Mouse (Mus musculus): ENCODE data around the gene Gm28042.

The Gm28042 gene

GRCm38 (mm10) chr2:120026984-120027949, at the start of gene Gm28042, which contains the start of gene Jmjd7:
Gm28042 (plus strand) TSS chr2:120027493.
Jmjd7 (plus strand) TSS chr2:120027483.
- peak; percentile 78 for DNase-seq (ENCODE audit: low read depth, low spot score)

DNA sequence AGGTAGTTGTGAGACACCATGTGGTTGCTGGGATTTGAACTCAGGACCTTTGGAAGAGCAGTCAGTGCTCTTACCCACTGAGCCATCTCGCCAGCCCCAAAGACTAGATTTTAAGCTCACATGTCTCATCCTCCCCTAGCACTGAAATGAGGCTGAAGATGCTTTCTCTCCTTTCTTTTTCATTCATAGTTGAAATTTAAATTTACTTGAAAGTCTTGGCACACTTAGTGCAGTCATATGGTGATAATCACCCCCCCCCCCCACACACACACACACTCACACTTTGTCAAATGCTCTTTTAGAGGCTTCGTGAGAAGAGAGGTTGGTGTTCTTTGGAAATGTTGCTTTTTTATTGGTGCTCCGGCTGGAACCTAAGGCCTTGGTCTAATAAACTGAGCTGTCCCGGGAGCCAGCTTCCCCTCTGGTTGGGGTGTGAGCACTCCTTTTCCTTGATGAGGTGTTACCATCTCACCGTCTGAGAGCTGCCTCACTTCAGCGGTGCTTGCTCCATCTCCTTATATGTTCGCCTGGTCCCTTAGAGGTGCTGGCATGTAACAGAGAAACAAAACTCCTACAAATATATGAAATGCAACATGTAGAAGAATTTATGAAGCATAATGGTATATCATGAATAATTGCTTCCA, 46.8 kb upstream of the Gm28042 start:
- DNase-seq (ENCODE audit: low read depth, low spot score): no peak

DNA sequence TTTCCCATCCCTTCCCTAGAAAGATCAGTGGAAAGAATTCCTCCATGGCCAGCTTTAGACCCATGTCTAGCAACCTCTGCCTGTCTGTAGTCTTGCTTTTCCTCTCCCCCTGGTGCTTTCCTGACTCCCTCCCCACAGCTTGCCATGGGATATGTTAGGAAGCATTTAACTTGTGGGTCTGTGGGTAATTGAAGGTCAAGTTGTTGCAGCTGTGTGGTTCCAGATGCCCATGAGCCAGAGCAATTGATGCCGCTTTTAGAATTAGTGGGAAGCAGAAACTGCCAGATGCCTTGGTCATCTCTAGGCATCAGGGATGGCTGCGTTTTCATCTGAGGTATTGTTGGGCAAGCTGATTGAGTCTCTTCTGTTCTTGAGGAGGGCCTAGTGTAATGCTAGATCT, 45.7 kb upstream of the Gm28042 start:
- DNase-seq (ENCODE audit: low read depth, low spot score): no peak

DNA sequence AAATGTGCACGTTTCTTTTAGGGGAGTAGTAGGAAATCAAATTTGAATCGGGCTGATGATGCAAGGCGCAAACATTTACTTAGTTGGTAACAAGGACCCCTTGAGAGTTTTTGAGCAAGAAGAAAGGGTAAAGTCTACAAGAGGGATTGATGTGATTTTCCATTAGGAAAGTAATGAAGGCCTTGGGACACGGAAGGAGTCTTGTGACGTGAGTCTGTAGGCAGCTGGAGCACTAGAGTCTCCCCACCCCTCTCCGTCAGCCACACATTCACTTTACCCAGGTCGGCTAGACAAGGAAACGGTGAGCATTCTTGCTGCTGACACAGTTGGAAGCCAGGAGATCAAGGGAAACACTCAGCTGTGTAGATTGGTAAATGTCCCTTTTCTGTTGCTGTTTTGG, 41.4 kb upstream of the Gm28042 start:
- no peak for DNase-seq (ENCODE audit: low read depth, low spot score)

GRCm38 (mm10) chr2:119986369-119986768, 40.9 kb upstream of the Gm28042 start:
- no peak for DNase-seq (ENCODE audit: low read depth, low spot score)

GRCm38 (mm10) chr2:119987441-119987840, 39.9 kb upstream of the Gm28042 start:
- DNase-seq (ENCODE audit: low read depth, low spot score): no peak

DNA sequence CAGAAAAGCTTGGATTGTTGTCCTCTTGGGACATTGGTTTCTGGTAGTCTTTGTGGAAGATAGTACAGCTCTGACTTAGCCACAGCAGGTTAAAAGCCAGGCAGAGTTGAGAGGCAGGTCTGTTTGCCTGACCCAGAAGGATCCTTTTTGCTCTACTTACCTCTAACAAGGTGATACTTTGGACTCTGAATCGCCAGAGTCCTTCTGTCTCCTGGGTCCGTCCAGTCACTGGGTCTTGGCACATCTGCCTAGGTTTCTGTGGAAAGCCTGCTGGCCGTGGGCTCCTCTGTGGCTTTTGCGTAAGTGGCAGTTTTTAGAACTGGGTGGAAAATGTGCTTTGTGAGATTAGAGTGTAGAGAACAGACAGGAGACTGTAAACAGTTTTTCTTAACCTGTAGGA, 38.3 kb upstream of the Gm28042 start:
- DNase-seq (ENCODE audit: low read depth, low spot score): no peak

- DNase-seq (ENCODE audit: low read depth, low spot score): no peak
These were observed 36.4 kb upstream of the Gm28042 start for GRCm38 (mm10) chr2:119990881-119991280.

DNA sequence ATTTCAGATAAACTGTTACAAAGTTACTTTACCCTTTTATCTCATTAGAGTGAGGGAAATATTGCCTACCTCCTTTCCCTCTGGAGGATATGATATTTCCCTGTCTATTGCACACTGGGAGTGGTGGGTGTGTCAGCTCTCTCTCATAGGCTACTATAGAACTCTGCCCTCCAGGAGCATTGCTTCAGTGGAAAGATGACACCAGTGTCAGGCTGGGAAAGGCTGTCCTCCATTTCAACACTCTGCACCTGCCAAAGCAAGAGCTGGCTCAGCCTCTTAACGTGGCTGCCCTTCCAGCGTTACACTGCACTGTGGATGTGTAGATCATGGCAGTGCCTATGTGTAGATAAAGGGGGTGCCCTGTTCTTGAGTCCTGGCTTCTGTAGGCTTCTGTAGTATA, 34.9 kb upstream of the Gm28042 start:
- peak; percentile 73 for DNase-seq (ENCODE audit: low read depth, low spot score)

DNA sequence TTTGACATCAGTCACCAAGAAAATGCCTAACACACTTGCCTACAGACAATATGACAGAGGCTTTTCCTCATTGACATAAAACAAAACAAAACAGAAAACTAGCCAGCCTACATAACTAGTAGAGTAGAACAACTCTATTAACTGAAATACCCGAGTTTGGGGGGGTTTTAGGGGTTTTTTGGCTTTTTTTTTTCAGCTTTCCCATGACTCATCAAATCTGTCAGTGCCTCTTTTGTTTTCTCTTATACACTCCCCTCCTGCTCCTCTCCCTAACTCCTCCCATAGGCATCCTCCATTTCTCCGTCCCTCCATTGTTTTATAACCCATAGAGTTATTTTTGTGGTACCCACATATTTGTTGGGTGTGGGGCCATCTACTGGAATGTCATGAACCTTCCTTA, 33.8 kb upstream of the Gm28042 start:
- DNase-seq (ENCODE audit: low read depth, low spot score): no peak

GRCm38 (mm10) chr2:119994839-119995238, 32.5 kb upstream of the Gm28042 start:
- no peak for DNase-seq (ENCODE audit: low read depth, low spot score)

DNA sequence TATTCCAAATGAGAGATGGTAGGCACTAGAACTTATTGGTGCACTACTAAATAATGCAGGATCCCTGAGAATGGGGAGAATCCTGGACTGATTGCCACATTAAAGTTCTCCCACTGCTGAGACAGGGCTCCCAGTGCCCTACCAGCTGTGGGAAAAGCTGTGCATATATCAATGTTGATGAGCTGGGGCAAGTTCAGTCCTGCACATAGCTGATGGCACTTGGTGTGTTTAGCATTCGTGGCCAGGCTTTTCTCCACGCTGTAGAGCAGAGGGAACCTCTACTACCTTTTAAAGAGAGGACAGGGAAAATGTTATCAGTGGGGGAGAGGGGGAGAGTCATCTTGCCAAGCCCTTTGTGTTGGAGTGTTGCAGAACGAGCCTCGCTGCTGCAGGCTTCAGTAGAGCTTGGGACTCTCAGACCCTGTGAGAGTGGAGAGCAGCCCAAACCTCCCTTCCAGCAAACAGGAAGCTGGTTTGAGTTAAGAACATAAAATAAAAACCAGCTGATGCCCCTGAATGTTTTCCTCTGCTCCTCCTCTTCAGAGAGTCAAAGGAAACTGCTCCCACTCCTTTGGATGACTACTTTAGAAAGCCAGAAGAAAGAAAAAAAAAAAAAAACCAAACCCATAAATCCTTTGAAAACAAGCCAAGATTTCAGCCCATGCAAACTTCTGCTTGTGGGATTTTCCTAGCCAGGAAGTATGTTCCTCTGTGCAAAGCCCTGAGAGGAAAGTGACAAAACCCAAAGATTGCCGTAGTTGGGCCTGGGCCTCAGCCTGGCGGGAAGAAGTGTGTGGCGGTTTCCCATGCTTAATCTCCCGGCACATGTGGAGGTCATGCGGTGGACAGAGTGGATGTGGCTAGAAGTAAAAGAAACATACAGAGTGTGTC, 31.7 kb upstream of the Gm28042 start:
- DNase-seq (ENCODE audit: low read depth, low spot score): peak; percentile 37

DNA sequence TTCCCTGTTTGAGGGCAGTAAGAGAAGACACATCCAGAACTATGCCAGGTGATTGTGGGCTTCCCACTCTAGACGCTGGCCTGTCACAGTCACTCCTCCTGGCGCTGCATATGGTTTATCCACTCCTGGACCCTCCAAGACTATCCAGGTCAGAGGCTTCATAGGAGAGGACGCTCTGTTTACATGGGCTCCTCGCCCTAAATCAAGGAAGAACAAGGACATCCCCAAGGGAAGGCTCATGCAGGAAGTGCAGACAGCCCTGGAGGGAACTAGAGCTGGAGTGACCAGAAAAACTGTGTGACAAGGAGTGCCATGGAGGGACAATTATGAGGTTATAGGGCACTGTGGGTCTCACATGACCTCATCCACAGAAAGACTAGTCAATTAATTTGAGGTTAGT, 29.9 kb upstream of the Gm28042 start:
- no peak for DNase-seq (ENCODE audit: low read depth, low spot score)

DNA sequence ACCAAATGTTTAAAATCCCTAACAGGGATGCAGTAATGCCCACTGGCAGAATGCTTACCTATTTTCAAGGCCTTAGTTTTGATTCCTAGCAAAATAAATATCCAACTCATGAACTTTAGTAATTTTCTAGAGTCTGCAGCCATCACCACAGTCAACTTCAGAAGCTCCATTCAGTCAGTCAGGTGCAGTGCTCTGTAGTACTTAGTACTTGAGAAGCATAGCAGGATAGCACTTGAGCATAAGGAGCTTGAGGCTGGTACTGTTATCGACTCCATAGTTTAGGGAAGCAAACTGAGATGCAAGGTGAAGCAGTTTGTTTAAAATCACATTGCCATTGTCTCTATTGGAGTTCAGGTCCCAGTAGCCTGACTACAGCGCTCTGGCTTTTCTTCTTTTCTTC, 27.6 kb upstream of the Gm28042 start:
- no peak for DNase-seq (ENCODE audit: low read depth, low spot score)

GRCm38 (mm10) chr2:120000882-120001584, 26.3 kb upstream of the Gm28042 start:
- DNase-seq (ENCODE audit: low read depth, low spot score): no peak

GRCm38 (mm10) chr2:120001956-120002355, 25.3 kb upstream of the Gm28042 start:
- DNase-seq (ENCODE audit: low read depth, low spot score): no peak

DNA sequence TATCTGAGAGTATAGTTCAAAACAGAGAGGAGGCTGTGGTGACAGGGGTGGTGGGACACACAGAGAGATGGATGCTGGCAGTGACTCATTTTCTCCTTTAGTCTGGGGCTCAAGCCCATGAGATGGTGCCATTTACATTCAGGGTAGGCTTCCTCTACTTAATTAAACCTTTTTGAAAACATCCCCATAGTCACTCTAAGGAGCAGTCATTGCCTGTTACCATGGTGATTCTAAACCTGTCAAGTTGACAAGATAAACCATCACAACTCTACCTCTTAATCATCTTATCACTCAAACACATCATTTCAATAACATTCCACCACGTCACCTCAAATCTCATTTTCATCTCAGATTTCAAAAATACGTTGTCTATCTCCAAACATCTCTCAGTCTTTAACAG, 23.3 kb upstream of the Gm28042 start:
- DNase-seq (ENCODE audit: low read depth, low spot score): no peak

DNA sequence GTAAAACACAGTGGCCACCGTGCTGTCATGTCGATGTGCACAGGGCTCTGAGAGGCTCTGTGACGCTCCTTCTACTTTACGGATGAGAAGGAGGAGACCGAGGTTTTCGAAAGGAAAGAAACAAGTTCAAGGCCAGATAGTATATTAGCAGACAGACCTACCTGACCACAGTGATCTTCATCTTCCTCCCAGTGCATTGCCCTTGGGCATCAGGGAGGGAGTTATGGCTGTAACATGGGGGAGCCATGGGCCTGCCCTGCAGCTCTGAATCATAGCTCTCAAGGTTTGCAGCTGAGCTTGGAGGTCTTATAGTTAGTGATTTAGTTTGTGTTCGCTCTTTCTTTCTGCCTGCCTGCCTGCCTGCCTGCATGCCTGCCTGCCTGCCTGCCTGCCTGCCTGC, 20.6 kb upstream of the Gm28042 start:
- no peak for DNase-seq (ENCODE audit: low read depth, low spot score)

DNA sequence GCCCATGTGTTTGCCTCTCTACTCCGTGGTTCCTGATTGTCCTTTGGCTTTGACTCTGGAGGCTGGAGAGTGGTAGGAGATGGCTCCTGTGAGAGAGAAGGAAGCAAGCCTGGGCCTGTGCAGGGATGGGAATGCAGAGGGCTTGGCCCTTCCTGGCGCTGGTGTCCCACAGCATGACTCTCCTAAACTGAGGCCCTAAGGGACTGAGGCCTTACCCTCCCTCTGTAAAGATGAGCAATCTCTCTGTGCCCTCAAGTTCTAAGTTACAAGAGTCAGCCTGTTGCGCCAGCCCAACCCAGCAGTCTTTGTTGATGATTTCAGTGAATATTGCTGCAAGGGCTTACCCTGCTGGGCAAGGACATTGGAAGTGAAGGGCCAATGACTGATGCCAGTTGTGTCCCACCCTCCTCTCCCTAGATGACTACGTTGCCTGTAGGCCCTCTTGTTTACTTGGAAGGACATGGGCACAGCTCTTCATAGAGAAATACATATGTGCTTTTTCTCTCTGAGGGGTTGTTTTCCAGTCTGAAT, 19.5 kb upstream of the Gm28042 start:
- DNase-seq (ENCODE audit: low read depth, low spot score): no peak

DNA sequence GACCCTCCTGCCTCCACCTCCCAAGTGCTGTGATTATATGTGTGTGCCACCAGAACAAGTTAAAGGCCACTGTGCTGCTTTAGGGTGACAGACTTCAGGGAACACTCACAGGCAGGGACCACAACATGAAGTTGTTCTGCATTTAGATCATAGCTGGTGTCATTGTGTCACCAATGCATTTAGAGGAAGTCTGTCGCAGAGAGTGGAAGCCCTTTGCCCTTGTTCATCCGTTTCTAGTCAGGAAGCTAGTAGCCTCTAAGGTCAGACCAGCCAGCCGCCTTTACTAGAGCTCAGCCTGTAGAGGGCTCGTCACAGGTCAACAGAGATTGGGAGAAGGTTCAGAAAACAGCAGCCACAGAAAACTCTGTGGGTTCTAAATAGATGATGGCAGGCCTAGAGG, 18.6 kb upstream of the Gm28042 start:
- no peak for DNase-seq (ENCODE audit: low read depth, low spot score)

All from skeletal muscle tissue, adult 2 months (tissue).